Mouse (Mus musculus): Measurements from ENCODE around the gene Tmco4. TPM values are rescaled to one million over a fixed set of nuclear protein-coding genes. Genes with fewer than 3 reads are reported as not detected.

Gene Tmco4
- polyA plus RNA-seq, 1 experiment = 29.4 TPM

- WGBS = 46% methylated on average over 12 of the region's 12 CpGs
- no peak for DNase-seq (ENCODE audit: low read depth, low spot score)
Observed at GRCm38 (mm10) chr4:139082790-139083564, 110.3 kb downstream of the Tmco4 start.

- no peak for DNase-seq (ENCODE audit: low read depth, low spot score)
- WGBS = 57% methylated on average over 11 of the region's 11 CpGs
Observed at GRCm38 (mm10) chr4:139085337-139085736, 112.6 kb downstream of the Tmco4 start.

- DNase-seq (ENCODE audit: low read depth, low spot score) = peak; percentile 72
- WGBS = 12% methylated on average over 5 of the region's 5 CpGs
Observed at GRCm38 (mm10) chr4:139086037-139086436, 113.3 kb downstream of the Tmco4 start.

- 80% methylated on average over 4 of the region's 4 CpGs for WGBS
- no peak for DNase-seq (ENCODE audit: low read depth, low spot score)
Observed at GRCm38 (mm10) chr4:139086984-139087383, 114.3 kb downstream of the Tmco4 start.

- peak; percentile 76 for DNase-seq (ENCODE audit: low read depth, low spot score)
- WGBS = 26% methylated on average over 9 of the region's 9 CpGs
Observed at GRCm38 (mm10) chr4:139088982-139089671, 116.4 kb downstream of the Tmco4 start.

GRCm38 (mm10) chr4:139090303-139090940 lies 117.7 kb downstream of the Tmco4 start:
- 46% methylated on average over 15 of the region's 15 CpGs for WGBS
- no peak for DNase-seq (ENCODE audit: low read depth, low spot score)

GRCm38 (mm10) chr4:139091066-139091465 lies 118.4 kb downstream of the Tmco4 start:
- 65% methylated on average over 7 of the region's 7 CpGs for WGBS
- no peak for DNase-seq (ENCODE audit: low read depth, low spot score)

GRCm38 (mm10) chr4:139091478-139092355 lies 119.0 kb downstream of the Tmco4 start:
- 12% methylated on average over 28 of the region's 28 CpGs for WGBS
- DNase-seq (ENCODE audit: low read depth, low spot score) = no peak

- DNase-seq (ENCODE audit: low read depth, low spot score) = no peak
- WGBS = 1% methylated on average over 95 of the region's 105 CpGs
Observed at GRCm38 (mm10) chr4:139092356-139093195, 119.9 kb downstream of the Tmco4 start, which contains the start of gene Nbl1. Nbl1 (minus strand) TSS chr4:139092993.

GRCm38 (mm10) chr4:139093196-139093530 lies 120.5 kb downstream of the Tmco4 start:
- DNase-seq (ENCODE audit: low read depth, low spot score) = no peak
- 44% methylated on average over 13 of the region's 13 CpGs for WGBS

GRCm38 (mm10) chr4:139095406-139095805 lies 122.7 kb downstream of the Tmco4 start:
- 11% methylated on average over 1 of the region's 1 CpGs for WGBS
- no peak for DNase-seq (ENCODE audit: low read depth, low spot score)

GRCm38 (mm10) chr4:139096201-139096600 lies 123.5 kb downstream of the Tmco4 start:
- 11% methylated on average over 5 of the region's 5 CpGs for WGBS
- peak; percentile 57 for DNase-seq (ENCODE audit: low read depth, low spot score)

GRCm38 (mm10) chr4:139100326-139100725 lies 127.6 kb downstream of the Tmco4 start:
- no peak for DNase-seq (ENCODE audit: low read depth, low spot score)
- WGBS = 84% methylated on average over 8 of the region's 8 CpGs

GRCm38 (mm10) chr4:139101546-139101945 lies 128.9 kb downstream of the Tmco4 start:
- DNase-seq (ENCODE audit: low read depth, low spot score) = no peak
- WGBS = 76% methylated on average over 6 of the region's 6 CpGs

- no peak for DNase-seq (ENCODE audit: low read depth, low spot score)
- WGBS = 90% methylated on average over 1 of the region's 1 CpGs
Observed at GRCm38 (mm10) chr4:139105453-139105852, 132.8 kb downstream of the Tmco4 start.
